Mouse (Mus musculus): Measurements from ENCODE around the gene Phkg2. TPM values are rescaled to one million over a fixed set of nuclear protein-coding genes. Genes with fewer than 3 reads are reported as not detected.
"Not testable (repeated sequence)": the region's sequence is repeated elsewhere in the genome, so short reads cannot be mapped to it uniquely, and the experiment has no call there.

The Phkg2 gene
- total and polyA plus RNA-seq, 2 experiments from 2014 or later, result 23.1 to 44.1 TPM

- DNase-seq (ENCODE audit: low spot score) (no peak), ATAC-seq (ENCODE audit: insufficient read depth, low read depth) (no peak)
- Histone ChIP-seq H3K36me3 (replicated peaks; ENCODE audit: control insufficient read depth, insufficient read depth, low read length) (0 out of 2 replicates have a peak, but pooled peaks cover under 1% of the 10 kb centered on the region), H3K9ac (replicated peaks; ENCODE audit: low read depth, low read length) (no peak overlapping the region), H3K4me1 (ENCODE audit: control insufficient read depth, insufficient read depth) (peaks cover 9% of the 10 kb centered on the region), H3K4me3 (ENCODE audit: low read depth, low read length) (no peak overlapping the region), H3K27ac (ENCODE audit: low read depth) (peak overlapping the region; percentile 50; the same call in 1 of the 2 replicates), H3K27me3 (ENCODE audit: control insufficient read depth, insufficient read depth, low read length) (no peaks in the 10 kb centered on the region), H3K9me3 (replicated peaks; ENCODE audit: control insufficient read depth, low read length) (no peaks in the 10 kb centered on the region), H3K4me2 (ENCODE audit: low read depth, low read length) (no peak overlapping the region)
- no peak for TF ChIP-seq EP300 (IDR thresholded peaks at IDR 0.05; ENCODE audit: low read depth)
- no peak for TF ChIP-seq CTCF (IDR thresholded peaks at IDR 0.05; ENCODE audit: low read depth)
- 65% methylated on average over 2 of the region's 2 CpGs for WGBS
These were observed 44.8 kb downstream of the Phkg2 start for GRCm38 (mm10) chr7:127617962-127618361.

- WGBS, result 83% methylated on average over 7 of the region's 8 CpGs
These were observed 45.3 kb downstream of the Phkg2 start for GRCm38 (mm10) chr7:127618402-127618801.

GRCm38 (mm10) chr7:127626039-127626438 lies 52.9 kb downstream of the Phkg2 start:
- Histone ChIP-seq H3K36me3 (replicated peaks; ENCODE audit: control insufficient read depth, insufficient read depth, low read length) (no peaks in the 10 kb centered on the region), H3K4me2 (ENCODE audit: low read depth, low read length) (no peak overlapping the region)
- WGBS, result 97% methylated on average over 7 of the region's 7 CpGs

More at GRCm38 (mm10) chr7:127618402-127618801, 45.3 kb downstream of the Phkg2 start:
- not testable (repeated sequence) for H3K4me3 ChIP-seq (ENCODE audit: low read depth, low read length); DNase-seq (ENCODE audit: low spot score); ATAC-seq (ENCODE audit: insufficient read depth, low read depth); H3K4me2 ChIP-seq (ENCODE audit: low read depth, low read length); H3K27ac ChIP-seq (ENCODE audit: low read depth); H3K9me3 ChIP-seq (replicated peaks; ENCODE audit: control insufficient read depth, low read length); H3K27me3 ChIP-seq (ENCODE audit: control insufficient read depth, insufficient read depth, low read length); H3K36me3 ChIP-seq (replicated peaks; ENCODE audit: control insufficient read depth, insufficient read depth, low read length); H3K9ac ChIP-seq (replicated peaks; ENCODE audit: low read depth, low read length); H3K4me1 ChIP-seq (ENCODE audit: control insufficient read depth, insufficient read depth)

GRCm38 (mm10) chr7:127626471-127626870 lies 53.3 kb downstream of the Phkg2 start:
- H3K4me1 ChIP-seq (ENCODE audit: control insufficient read depth, insufficient read depth), result no peaks in the 10 kb centered on the region
- TF ChIP-seq EP300 (IDR thresholded peaks at IDR 0.05; ENCODE audit: low read depth), result no peak
- TF ChIP-seq CTCF (IDR thresholded peaks at IDR 0.05; ENCODE audit: low read depth), result no peak
- H3K9me3 ChIP-seq (replicated peaks; ENCODE audit: control insufficient read depth, low read length), result no peaks in the 10 kb centered on the region
- WGBS, result 84% methylated on average over 4 of the region's 4 CpGs
- H3K9ac ChIP-seq (replicated peaks; ENCODE audit: low read depth, low read length), result no peak overlapping the region
- DNase-seq (ENCODE audit: low spot score) (no peak), ATAC-seq (ENCODE audit: insufficient read depth, low read depth) (no peak)
- no peak overlapping the region for H3K27ac ChIP-seq (ENCODE audit: low read depth)
- no peak overlapping the region for H3K4me2 ChIP-seq (ENCODE audit: low read depth, low read length)
- H3K4me3 ChIP-seq (ENCODE audit: low read depth, low read length), result no peak overlapping the region
- H3K36me3 ChIP-seq (replicated peaks; ENCODE audit: control insufficient read depth, insufficient read depth, low read length), result no peaks in the 10 kb centered on the region
- no peaks in the 10 kb centered on the region for H3K27me3 ChIP-seq (ENCODE audit: control insufficient read depth, insufficient read depth, low read length)

More at GRCm38 (mm10) chr7:127626039-127626438, 52.9 kb downstream of the Phkg2 start:
- ATAC-seq (ENCODE audit: insufficient read depth, low read depth), result no peak
- Histone ChIP-seq H3K4me1 (ENCODE audit: control insufficient read depth, insufficient read depth) (no peaks in the 10 kb centered on the region), H3K9ac (replicated peaks; ENCODE audit: low read depth, low read length) (no peak overlapping the region), H3K27ac (ENCODE audit: low read depth) (no peak overlapping the region), H3K27me3 (ENCODE audit: control insufficient read depth, insufficient read depth, low read length) (no peaks in the 10 kb centered on the region), H3K4me3 (ENCODE audit: low read depth, low read length) (no peak overlapping the region), H3K9me3 (replicated peaks; ENCODE audit: control insufficient read depth, low read length) (no peaks in the 10 kb centered on the region)
- DNase-seq (ENCODE audit: low spot score), result no peak
- TF ChIP-seq EP300 (IDR thresholded peaks at IDR 0.05; ENCODE audit: low read depth), result no peak
- no peak for TF ChIP-seq CTCF (IDR thresholded peaks at IDR 0.05; ENCODE audit: low read depth)

- no peaks in the 10 kb centered on the region for H3K9me3 ChIP-seq (replicated peaks; ENCODE audit: control insufficient read depth, low read length)
- ATAC-seq (ENCODE audit: insufficient read depth, low read depth) (no peak), DNase-seq (ENCODE audit: low spot score) (no peak)
- 73% methylated on average over 5 of the region's 5 CpGs for WGBS
- no peak overlapping the region for H3K27ac ChIP-seq (ENCODE audit: low read depth)
- no peak for TF ChIP-seq EP300 (IDR thresholded peaks at IDR 0.05; ENCODE audit: low read depth)
- TF ChIP-seq CTCF (IDR thresholded peaks at IDR 0.05; ENCODE audit: low read depth), result no peak
- H3K4me1 ChIP-seq (ENCODE audit: control insufficient read depth, insufficient read depth), result no peaks in the 10 kb centered on the region
- H3K36me3 ChIP-seq (replicated peaks; ENCODE audit: control insufficient read depth, insufficient read depth, low read length), result no peaks in the 10 kb centered on the region
- H3K4me2 ChIP-seq (ENCODE audit: low read depth, low read length), result no peak overlapping the region
- no peak overlapping the region for H3K4me3 ChIP-seq (ENCODE audit: low read depth, low read length)
- no peak overlapping the region for H3K9ac ChIP-seq (replicated peaks; ENCODE audit: low read depth, low read length)
- H3K27me3 ChIP-seq (ENCODE audit: control insufficient read depth, insufficient read depth, low read length), result no peaks in the 10 kb centered on the region
These were observed 55.5 kb downstream of the Phkg2 start for GRCm38 (mm10) chr7:127628646-127629045.

- Histone ChIP-seq H3K27ac (ENCODE audit: low read depth) (no peak overlapping the region), H3K27me3 (ENCODE audit: control insufficient read depth, insufficient read depth, low read length) (no peaks in the 10 kb centered on the region), H3K4me3 (ENCODE audit: low read depth, low read length) (no peak overlapping the region), H3K4me2 (ENCODE audit: low read depth, low read length) (no peak overlapping the region), H3K4me1 (ENCODE audit: control insufficient read depth, insufficient read depth) (no peaks in the 10 kb centered on the region), H3K36me3 (replicated peaks; ENCODE audit: control insufficient read depth, insufficient read depth, low read length) (no peaks in the 10 kb centered on the region), H3K9ac (replicated peaks; ENCODE audit: low read depth, low read length) (no peak overlapping the region), H3K9me3 (replicated peaks; ENCODE audit: control insufficient read depth, low read length) (no peaks in the 10 kb centered on the region)
- TF ChIP-seq EP300 (IDR thresholded peaks at IDR 0.05; ENCODE audit: low read depth) (no peak), CTCF (IDR thresholded peaks at IDR 0.05; ENCODE audit: low read depth) (no peak)
- no peak for ATAC-seq (ENCODE audit: insufficient read depth, low read depth)
- 82% methylated on average over 4 of the region's 4 CpGs for WGBS
- DNase-seq (ENCODE audit: low spot score), result no peak
These were observed 58.3 kb downstream of the Phkg2 start for GRCm38 (mm10) chr7:127631416-127631815.

Other genes starting within 250 kb of the Phkg2 start
- 46.8 and 54.3 TPM in 2 replicates for gene Zfp768, start 227.8 kb upstream of the Phkg2 start, total RNA-seq (2014; rRNA removed; ENCODE audit: low replicate concordance)
- 18.4 and 22.0 TPM in 2 replicates for gene Zfp768, start 227.8 kb upstream of the Phkg2 start, polyA plus RNA-seq (2015; fragmentation: Nextera tagmentation; extraction: Ambion mirVana)
- gene Zfp747, start 197.3 kb upstream of the Phkg2 start, total RNA-seq (2014; rRNA removed; ENCODE audit: low replicate concordance), result 5.8 TPM in 2 replicates
- 3.0 and 3.8 TPM in 2 replicates for gene Zfp747, start 197.3 kb upstream of the Phkg2 start, polyA plus RNA-seq (2015; fragmentation: Nextera tagmentation; extraction: Ambion mirVana)
- gene 9130019O22Rik, start 186.2 kb upstream of the Phkg2 start, total RNA-seq (2014; rRNA removed; ENCODE audit: low replicate concordance), result 2.4 and 3.2 TPM in 2 replicates
- 2.8 TPM in 2 replicates for gene 9130019O22Rik, start 186.2 kb upstream of the Phkg2 start, polyA plus RNA-seq (2015; fragmentation: Nextera tagmentation; extraction: Ambion mirVana)
- gene E430018J23Rik, start 179.7 kb upstream of the Phkg2 start, total RNA-seq (2014; rRNA removed; ENCODE audit: low replicate concordance), result 12.1 and 24.7 TPM in 2 replicates
- gene E430018J23Rik, start 179.7 kb upstream of the Phkg2 start, polyA plus RNA-seq (2015; fragmentation: Nextera tagmentation; extraction: Ambion mirVana), result 3.3 and 3.7 TPM in 2 replicates
- gene Zfp764, start 166.5 kb upstream of the Phkg2 start, total RNA-seq (2014; rRNA removed; ENCODE audit: low replicate concordance), result 6.4 and 11.3 TPM in 2 replicates
- 3.2 and 3.3 TPM in 2 replicates for gene Zfp764, start 166.5 kb upstream of the Phkg2 start, polyA plus RNA-seq (2015; fragmentation: Nextera tagmentation; extraction: Ambion mirVana)
- gene Zfp688, start 151.3 kb upstream of the Phkg2 start, total RNA-seq (2014; rRNA removed; ENCODE audit: low replicate concordance), result 8.1 and 15.5 TPM in 2 replicates
- gene Zfp688, start 151.3 kb upstream of the Phkg2 start, polyA plus RNA-seq (2015; fragmentation: Nextera tagmentation; extraction: Ambion mirVana), result 11.3 and 13.4 TPM in 2 replicates
- 1.9 and 3.0 TPM in 2 replicates for gene Zfp689, start 124.2 kb upstream of the Phkg2 start, total RNA-seq (2014; rRNA removed; ENCODE audit: low replicate concordance)
- 2.4 and 2.6 TPM in 2 replicates for gene Zfp689, start 124.2 kb upstream of the Phkg2 start, polyA plus RNA-seq (2015; fragmentation: Nextera tagmentation; extraction: Ambion mirVana)
- 33.7 and 35.4 TPM in 2 replicates for gene Prr14, start 113.7 kb upstream of the Phkg2 start, total RNA-seq (2014; rRNA removed; ENCODE audit: low replicate concordance)
- gene Prr14, start 113.7 kb upstream of the Phkg2 start, polyA plus RNA-seq (2015; fragmentation: Nextera tagmentation; extraction: Ambion mirVana), result 22.3 and 24.7 TPM in 2 replicates
- gene Fbrs, start 94.1 kb upstream of the Phkg2 start, total RNA-seq (2014; rRNA removed; ENCODE audit: low replicate concordance), result 19.1 and 31.1 TPM in 2 replicates
- gene Fbrs, start 94.1 kb upstream of the Phkg2 start, polyA plus RNA-seq (2015; fragmentation: Nextera tagmentation; extraction: Ambion mirVana), result 5.4 and 5.9 TPM in 2 replicates
- 21.8 and 29.3 TPM in 2 replicates for gene Srcap, start 61.4 kb upstream of the Phkg2 start, total RNA-seq (2014; rRNA removed; ENCODE audit: low replicate concordance)
- gene Srcap, start 61.4 kb upstream of the Phkg2 start, polyA plus RNA-seq (2015; fragmentation: Nextera tagmentation; extraction: Ambion mirVana), result 15.0 and 16.1 TPM in 2 replicates
- gene Gm42715, start 53.8 kb upstream of the Phkg2 start, total RNA-seq (2014; rRNA removed; ENCODE audit: low replicate concordance), result 12.5 and 17.4 TPM in 2 replicates
- 4.8 and 5.0 TPM in 2 replicates for gene Gm42715, start 53.8 kb upstream of the Phkg2 start, polyA plus RNA-seq (2015; fragmentation: Nextera tagmentation; extraction: Ambion mirVana)
- gene Tmem265, start 11.9 kb upstream of the Phkg2 start, total RNA-seq (2014; rRNA removed; ENCODE audit: low replicate concordance), result not detected in 2 replicates
- 2.6 and 3.3 TPM in 2 replicates for gene Tmem265, start 11.9 kb upstream of the Phkg2 start, polyA plus RNA-seq (2015; fragmentation: Nextera tagmentation; extraction: Ambion mirVana)
- gene Ccdc189, start 15.3 kb downstream of the Phkg2 start, total RNA-seq (2014; rRNA removed; ENCODE audit: low replicate concordance), result 9.9 and 15.0 TPM in 2 replicates
- 16.0 and 17.6 TPM in 2 replicates for gene Ccdc189, start 15.3 kb downstream of the Phkg2 start, polyA plus RNA-seq (2015; fragmentation: Nextera tagmentation; extraction: Ambion mirVana)
- gene Rnf40, start 15.4 kb downstream of the Phkg2 start, total RNA-seq (2014; rRNA removed; ENCODE audit: low replicate concordance), result 20.7 and 26.6 TPM in 2 replicates
- gene Rnf40, start 15.4 kb downstream of the Phkg2 start, polyA plus RNA-seq (2015; fragmentation: Nextera tagmentation; extraction: Ambion mirVana), result 21.3 and 23.1 TPM in 2 replicates
- gene Zfp629, start 42.5 kb downstream of the Phkg2 start, total RNA-seq (2014; rRNA removed; ENCODE audit: low replicate concordance), result 16.8 and 22.0 TPM in 2 replicates
- gene Zfp629, start 42.5 kb downstream of the Phkg2 start, polyA plus RNA-seq (2015; fragmentation: Nextera tagmentation; extraction: Ambion mirVana), result 6.9 and 11.3 TPM in 2 replicates
- gene Bcl7c, start 135.6 kb downstream of the Phkg2 start, total RNA-seq (2014; rRNA removed; ENCODE audit: low replicate concordance), result 19.3 and 32.4 TPM in 2 replicates
- 25.6 and 27.6 TPM in 2 replicates for gene Bcl7c, start 135.6 kb downstream of the Phkg2 start, polyA plus RNA-seq (2015; fragmentation: Nextera tagmentation; extraction: Ambion mirVana)
- 9.3 and 11.1 TPM in 2 replicates for gene Ctf1, start 139.4 kb downstream of the Phkg2 start, total RNA-seq (2014; rRNA removed; ENCODE audit: low replicate concordance)
- 2.6 and 3.1 TPM in 2 replicates for gene Ctf1, start 139.4 kb downstream of the Phkg2 start, polyA plus RNA-seq (2015; fragmentation: Nextera tagmentation; extraction: Ambion mirVana)
- gene Ctf2, start 158.8 kb downstream of the Phkg2 start, total RNA-seq (2014; rRNA removed; ENCODE audit: low replicate concordance), result not detected in 2 replicates
- not detected in 2 replicates for gene Ctf2, start 158.8 kb downstream of the Phkg2 start, polyA plus RNA-seq (2015; fragmentation: Nextera tagmentation; extraction: Ambion mirVana)
- 8.9 and 21.6 TPM in 2 replicates for gene Fbxl19, start 171.2 kb downstream of the Phkg2 start, total RNA-seq (2014; rRNA removed; ENCODE audit: low replicate concordance)
- 0.42 and 0.56 TPM in 2 replicates for gene Fbxl19, start 171.2 kb downstream of the Phkg2 start, polyA plus RNA-seq (2015; fragmentation: Nextera tagmentation; extraction: Ambion mirVana)
- gene Orai3, start 196.5 kb downstream of the Phkg2 start, total RNA-seq (2014; rRNA removed; ENCODE audit: low replicate concordance), result 31.8 and 38.9 TPM in 2 replicates
- gene Orai3, start 196.5 kb downstream of the Phkg2 start, polyA plus RNA-seq (2015; fragmentation: Nextera tagmentation; extraction: Ambion mirVana), result 17.3 and 17.6 TPM in 2 replicates
- 7.5 and 14.4 TPM in 2 replicates for gene Setd1a, start 203.3 kb downstream of the Phkg2 start, total RNA-seq (2014; rRNA removed; ENCODE audit: low replicate concordance)
- gene Setd1a, start 203.3 kb downstream of the Phkg2 start, polyA plus RNA-seq (2015; fragmentation: Nextera tagmentation; extraction: Ambion mirVana), result 6.0 and 7.6 TPM in 2 replicates
- not detected in 2 replicates for gene Gm49388, start 212.3 kb downstream of the Phkg2 start, total RNA-seq (2014; rRNA removed; ENCODE audit: low replicate concordance)
- gene Gm49388, start 212.3 kb downstream of the Phkg2 start, polyA plus RNA-seq (2015; fragmentation: Nextera tagmentation; extraction: Ambion mirVana), result not detected in 2 replicates
- 36.1 and 47.4 TPM in 2 replicates for gene Hsd3b7, start 227.3 kb downstream of the Phkg2 start, total RNA-seq (2014; rRNA removed; ENCODE audit: low replicate concordance)
- 23.3 and 27.4 TPM in 2 replicates for gene Hsd3b7, start 227.3 kb downstream of the Phkg2 start, polyA plus RNA-seq (2015; fragmentation: Nextera tagmentation; extraction: Ambion mirVana)